Mouse (Mus musculus) lung, postnatal 14 days (tissue): ENCODE data around the gene Slc22a23.

Experiments used
- DNase-seq: peaks from one replicate; pipeline ENCODE4 v3.0.0; 2021

Gene Slc22a23

DNA sequence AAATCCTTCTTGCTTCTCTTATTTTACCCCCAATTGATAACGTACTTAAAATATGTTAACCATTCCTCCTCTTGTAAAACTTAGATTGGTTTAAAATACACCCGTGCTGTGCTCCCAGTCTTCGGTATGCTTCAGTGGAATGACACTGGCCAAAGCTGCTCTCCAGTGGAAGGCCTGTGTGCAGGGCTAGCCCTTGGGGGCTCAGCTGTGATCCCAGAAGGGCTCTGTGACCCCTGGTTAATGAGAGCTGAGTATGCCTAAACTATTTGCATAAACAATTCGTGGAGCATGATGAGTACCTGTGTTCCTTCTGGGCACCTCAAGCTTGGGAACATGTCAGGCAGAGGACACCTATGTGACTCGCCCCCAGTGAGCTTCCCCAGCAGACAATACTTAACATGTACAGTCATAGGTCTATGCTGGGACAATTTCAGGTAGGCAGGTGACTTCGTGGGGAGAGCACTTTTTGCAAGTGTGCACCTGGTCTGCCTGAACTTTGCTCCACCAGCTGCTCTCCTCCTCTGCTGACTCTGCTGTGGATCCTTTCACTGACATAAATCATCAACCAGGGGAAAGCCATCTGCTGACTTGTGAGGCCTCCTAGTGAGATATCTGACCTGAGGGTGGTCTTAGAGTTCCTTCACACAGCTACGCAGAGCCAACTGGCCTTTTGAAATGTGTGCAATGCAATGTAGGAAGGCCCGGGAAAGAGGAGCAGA lies 77.9 kb downstream of the Slc22a23 start:
- DNase-seq = no peak

DNA sequence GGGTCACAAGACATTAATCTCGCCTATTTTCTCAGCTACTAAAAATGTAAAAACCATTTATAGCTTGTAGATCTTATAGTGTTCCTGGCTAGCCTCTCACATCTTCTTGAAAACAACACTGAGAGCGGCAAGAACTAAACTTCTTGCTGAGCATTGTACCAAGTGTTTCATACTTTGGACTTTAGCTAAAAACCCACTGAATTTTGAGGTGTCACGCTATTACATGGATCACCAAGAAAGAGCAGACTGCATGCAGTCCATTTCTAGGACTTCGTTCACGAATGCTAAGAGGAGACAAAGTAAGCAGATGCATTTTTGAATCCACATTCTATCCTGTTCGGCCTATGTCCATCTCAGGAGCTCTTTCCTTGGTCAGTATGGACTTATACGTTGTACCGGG lies 78.9 kb downstream of the Slc22a23 start:
- DNase-seq = no peak

DNA sequence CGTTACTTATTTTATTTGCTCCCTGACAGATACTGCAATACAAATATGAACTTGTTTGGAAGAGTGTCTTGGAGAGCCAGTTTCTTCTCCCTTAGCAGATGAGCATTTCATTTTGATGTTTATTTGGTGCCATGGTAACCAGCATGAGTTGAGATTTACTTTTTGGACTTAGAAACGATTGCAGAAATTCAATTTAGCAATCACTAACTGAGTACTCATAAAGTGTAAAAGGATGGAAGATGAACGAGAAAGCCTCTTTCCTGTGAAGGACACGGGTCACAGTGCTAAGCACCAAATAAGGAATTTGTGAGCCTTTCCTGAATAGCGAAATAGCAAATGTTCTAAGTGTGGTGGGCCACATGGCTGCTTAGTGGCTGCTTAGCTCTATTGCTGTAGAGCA lies 79.4 kb downstream of the Slc22a23 start:
- DNase-seq = no peak

DNA sequence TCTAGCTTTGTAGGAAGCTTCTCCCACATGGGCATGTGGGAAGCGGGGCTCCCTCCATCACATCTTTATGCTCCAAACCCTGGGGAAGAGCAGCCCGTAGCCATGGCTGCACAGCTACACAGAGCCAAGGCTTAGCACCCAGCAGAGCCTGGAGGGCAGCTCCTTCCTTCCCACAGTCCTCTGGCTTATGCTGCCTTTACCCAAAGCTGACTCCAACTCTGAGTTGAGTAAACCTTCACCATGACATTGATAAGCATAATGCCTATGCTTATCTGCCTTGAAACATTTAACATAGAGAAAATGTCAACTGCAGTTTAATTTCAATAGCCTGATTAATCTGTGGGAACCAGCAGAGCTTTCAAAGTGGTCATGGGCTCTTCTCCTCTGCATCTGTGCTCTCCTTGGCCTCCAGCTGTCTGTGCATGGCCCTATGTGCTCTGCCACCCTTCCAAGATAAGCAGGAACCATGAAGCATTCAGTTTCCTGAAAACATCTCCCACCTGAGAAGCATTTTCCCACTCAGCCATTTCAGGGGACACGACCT lies 79.9 kb downstream of the Slc22a23 start:
- no peak for DNase-seq

DNA sequence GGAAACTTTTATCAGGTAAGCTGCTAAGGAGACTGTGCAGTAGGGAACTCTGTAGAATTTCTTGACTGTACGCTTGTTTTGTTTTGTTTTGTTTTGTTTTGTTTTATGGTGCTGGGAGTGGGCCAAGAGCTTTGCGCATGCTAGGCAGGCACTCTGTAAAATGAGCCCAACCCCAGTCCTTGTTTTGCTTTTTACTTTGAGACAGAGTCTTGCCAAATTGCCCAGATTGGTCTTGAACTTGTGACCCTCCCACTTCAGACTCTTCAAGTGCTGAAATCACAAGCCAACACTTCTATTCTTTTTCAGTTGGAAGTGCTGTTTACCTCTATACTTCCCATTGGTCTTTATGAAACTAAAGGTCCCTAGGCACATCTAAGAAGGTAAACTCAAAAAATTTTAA lies 80.5 kb downstream of the Slc22a23 start:
- peak; percentile 41 for DNase-seq

DNA sequence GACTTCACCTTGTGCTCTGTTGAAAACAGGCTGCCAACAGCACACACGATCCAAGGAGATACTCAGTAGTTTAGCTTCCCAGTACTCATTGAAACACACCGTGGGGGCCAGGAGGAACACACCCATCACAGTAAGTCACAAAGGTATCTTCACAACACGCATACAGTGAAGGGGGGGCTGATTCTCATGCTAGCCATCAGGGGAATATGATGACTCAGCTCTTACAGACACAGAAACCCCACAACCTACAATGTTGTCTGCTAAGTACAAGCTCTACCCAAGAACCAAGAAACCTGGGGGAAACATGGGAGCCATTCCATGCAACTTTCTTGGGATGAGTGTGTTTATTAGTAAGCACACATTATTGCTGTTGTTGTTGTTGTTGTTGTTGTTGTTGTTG lies 86.2 kb downstream of the Slc22a23 start:
- no peak for DNase-seq

DNA sequence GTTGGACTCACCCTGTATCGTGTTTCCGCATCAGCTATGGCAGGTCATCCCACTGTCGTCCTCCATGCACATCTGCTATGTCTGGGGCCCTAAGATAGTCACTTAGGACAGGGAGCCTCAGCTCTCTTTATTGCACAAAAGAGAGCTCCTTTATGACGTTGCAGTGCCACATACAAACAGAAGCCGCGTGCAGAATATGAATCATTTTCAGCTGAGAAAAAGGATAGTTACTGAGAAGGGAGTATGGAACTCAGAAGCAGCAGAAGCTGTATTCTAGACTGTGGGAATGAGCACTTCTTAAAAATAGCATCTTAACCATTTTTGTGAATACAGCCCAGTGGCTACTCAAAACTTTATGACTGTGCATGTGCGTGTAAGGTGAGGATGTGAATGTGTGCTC lies 87.8 kb downstream of the Slc22a23 start:
- DNase-seq = no peak

DNA sequence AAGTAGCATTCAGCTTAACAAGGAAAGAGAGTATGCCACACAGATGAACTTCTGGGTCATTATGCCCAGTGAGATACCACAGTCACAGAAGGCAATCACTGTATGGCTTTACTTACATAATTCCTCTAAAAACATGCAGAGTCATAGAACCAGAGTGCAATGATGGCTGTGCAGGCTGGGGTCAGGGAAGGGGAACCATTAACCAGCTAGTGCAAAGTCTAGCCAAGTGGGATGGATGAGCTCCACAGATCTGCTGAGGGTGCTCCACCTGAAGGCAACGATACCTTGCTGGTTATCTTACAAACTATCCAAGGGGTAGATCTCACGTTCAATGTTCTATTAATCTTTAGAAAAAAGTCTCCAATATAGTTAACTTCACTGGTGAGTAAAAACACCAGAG lies 88.3 kb downstream of the Slc22a23 start:
- DNase-seq = no peak

DNA sequence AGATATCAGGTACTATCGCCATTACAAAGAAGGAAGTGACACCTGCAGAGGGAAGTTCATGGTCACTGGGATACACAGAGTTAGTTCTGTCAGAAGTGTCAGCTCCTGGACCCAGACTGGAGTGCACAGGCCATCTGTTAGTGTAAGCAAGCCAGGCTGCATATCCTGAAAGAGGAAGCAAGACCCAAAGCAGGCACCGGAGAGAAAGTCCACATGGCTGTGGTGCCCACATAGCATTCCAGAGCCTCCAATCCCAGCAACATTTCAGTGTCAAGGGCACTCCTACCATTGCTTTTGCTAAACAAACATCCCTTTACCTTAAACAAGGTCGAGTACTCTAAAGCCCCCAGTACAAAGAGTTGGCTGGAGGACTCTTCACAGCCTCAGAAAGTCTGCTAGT lies 89.7 kb downstream of the Slc22a23 start:
- no peak for DNase-seq

DNA sequence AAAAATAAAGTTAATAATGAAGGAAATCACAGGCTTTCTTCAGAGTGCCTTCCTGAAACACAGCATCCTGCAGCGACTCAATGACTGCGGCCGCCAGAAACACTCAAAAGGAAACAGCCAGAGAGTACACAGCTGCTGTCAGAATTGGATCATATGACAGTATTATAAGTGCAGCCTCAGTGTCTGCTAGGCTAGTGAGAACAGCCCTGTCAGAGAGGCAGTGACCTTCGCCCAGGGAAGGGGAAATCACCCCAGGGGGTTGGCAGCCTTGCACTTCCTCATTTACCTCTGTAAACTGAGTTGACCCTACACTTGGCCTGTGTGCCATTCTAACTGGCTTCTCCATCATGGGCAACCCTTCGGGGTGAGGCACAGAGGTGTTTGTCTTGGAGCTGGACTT lies 90.3 kb downstream of the Slc22a23 start:
- DNase-seq = peak; percentile 32

DNA sequence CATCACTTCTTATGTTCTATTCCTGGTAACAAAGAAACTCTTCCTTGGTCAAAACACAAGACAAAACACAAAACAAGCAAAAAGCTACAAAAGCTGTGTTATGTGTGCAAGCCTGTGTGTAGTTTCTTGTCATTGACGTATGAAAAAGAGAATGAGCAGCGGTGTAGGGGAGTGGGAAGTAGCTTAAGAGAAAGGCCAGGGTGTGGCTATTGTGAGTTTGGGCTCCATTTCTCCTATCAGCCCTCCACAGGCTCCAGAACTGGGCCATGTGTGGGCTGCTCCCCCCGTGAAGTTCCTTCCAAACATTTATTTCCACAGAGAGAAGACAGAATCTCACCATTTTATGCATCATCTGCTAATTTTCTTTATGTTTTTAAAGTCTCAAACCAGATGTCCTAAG lies 91.2 kb downstream of the Slc22a23 start:
- no peak for DNase-seq

DNA sequence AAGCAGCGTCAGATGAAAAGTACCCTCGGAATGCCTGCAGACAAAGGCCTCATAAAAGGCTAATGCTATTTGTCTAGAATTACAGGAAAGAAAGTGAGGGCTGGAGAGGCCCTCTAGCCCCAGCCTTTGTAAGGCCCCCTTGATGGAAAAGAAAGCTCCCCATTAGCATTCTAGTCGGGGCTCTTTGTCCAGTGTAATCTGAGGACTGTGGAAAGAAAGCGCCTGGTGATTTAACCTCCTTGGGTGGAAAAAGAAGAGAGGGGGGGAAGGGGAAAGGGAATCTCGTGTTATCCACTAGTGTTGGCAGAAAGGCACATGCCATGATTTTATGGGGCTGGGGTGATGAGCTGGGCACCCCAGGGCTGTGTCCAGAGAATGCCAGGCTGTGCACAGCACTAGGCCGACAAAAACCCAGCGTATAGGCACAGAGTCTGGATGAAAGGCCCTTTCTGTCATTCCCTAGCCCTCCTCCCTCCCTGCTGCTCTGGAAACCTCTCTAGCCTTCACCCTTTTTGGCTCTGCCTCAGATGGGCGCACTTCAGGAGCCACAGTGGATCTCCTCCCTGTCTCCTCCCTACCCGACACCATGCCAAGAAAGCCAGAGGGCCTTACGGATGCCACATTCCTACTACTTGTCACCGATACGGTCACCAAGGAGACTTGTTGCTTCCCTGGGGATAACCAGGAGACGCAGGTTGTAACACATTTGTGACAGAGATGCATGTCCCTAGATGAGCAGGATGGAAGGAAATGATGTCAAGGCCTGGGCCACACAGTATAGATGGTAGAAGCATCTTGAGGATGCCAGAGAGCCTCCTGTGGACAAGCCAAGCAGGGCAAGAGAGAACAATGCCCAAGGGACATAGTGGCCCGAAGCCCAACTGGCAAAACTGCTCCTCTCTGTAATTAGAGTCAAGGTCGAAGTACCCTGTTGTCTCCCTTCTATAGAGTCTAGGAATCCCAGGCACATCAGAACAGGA lies 95.8 kb downstream of the Slc22a23 start:
- DNase-seq = no peak

DNA sequence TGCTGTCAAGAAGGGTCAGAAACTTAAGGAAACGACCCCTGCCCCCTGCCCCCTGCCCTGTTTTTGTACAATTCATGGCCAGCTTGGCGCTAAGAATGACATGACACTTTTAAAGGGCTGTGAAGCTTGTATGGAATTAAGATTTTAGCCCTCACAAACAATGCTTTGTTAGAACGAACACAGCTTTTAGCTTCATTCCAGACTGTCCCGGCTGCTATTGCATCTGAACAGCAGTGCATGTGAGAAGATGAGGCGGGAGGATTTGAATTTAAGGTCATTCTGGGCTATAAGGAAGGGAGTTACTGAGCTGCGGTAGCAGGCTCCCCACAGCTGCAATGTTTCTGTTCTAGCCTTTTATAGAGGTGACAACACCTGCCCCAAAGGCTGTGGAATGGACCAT lies 96.9 kb downstream of the Slc22a23 start:
- DNase-seq = no peak

DNA sequence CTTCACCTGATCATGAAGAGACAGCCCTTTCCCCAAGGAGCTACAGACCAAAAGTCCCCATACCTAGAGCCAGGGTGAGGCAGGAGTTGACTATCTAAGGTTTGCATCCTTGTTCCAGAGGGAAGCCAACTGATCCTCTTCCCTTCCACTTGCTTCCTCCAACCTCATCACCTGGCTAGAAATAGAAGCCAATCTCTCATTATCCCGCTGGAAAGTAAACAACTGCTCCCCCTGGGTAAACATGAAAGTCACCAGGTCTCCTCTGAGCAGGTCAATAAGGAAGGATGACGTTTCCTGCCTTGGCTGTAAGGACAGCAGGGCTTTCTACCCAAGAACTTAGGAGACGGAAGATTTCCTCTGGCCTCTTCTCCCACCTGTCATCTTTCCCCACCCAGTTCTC lies 98.2 kb downstream of the Slc22a23 start:
- DNase-seq = no peak

DNA sequence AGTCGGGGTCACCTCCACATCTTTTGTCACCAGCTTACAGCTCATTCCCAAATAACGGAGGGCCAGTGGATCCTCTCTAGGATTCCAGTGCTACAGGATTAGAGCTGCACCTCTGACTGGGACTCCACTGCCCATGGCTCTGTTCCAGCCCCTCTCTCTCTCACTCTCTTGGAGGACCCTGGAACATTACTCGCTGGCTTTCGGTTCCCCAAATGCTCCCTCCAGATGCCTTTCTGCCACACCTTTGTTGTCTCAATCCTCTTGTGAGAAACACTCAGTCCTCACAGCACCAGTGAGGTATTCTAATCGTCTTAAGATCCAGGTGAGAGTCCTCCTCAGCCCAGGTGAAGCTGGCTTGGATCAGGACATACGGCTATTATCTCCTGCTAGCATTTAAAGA lies 99.8 kb downstream of the Slc22a23 start:
- DNase-seq = peak; percentile 57

DNA sequence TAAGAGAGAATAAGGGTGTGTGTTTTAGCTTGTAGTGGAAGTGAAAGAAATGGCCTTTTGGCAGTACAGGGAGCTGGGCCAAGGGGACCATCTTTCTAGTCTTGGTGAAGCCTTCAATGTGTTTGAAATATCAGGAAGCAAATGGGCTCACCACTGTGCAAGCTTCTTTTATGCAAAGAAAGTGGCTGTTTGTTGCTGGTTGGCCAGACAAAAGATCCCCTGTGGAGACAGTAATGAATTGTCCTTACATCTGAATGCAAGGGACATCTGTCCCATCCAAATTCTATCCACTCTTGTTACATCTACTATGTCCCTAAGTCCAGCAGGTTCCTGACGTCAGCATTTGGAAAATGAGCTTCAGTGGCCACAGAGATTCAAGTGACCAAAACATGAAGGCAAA lies 100.8 kb downstream of the Slc22a23 start:
- DNase-seq = no peak

DNA sequence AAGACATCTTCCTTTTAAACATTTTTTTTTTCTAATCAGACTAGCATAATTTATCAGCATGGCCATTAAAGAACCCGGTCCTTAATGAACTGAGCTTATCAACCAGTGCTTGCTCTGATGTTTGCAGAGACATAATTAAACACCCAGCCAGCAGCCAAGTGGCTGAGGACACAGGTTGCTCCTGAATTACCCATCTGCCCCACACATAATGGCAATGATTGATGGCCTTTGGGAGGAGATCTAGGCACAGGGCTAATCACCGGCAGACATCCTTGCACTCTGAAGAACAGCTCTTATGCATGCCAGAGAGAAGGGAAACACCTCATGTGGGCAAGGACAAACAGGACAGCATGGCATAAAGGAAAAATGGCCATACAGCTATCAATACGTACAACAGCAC lies 102.8 kb downstream of the Slc22a23 start:
- no peak for DNase-seq

DNA sequence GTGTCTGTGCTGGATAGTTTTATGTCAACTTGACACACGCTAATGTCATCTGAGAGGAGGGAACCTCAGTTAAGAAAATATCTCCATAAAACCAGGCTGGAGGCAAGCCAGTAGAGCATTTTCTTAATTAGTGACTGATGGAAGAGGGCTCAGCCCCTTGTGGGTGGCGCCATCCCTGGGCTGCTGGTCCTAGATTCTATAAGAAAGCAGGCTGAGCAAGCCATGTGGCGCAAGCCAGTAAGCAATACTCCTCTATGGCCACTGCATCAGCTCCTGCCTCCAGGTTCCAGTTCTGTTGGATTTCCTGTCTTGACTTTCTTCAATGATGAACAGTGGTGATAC lies 104.9 kb downstream of the Slc22a23 start:
- DNase-seq = no peak

DNA sequence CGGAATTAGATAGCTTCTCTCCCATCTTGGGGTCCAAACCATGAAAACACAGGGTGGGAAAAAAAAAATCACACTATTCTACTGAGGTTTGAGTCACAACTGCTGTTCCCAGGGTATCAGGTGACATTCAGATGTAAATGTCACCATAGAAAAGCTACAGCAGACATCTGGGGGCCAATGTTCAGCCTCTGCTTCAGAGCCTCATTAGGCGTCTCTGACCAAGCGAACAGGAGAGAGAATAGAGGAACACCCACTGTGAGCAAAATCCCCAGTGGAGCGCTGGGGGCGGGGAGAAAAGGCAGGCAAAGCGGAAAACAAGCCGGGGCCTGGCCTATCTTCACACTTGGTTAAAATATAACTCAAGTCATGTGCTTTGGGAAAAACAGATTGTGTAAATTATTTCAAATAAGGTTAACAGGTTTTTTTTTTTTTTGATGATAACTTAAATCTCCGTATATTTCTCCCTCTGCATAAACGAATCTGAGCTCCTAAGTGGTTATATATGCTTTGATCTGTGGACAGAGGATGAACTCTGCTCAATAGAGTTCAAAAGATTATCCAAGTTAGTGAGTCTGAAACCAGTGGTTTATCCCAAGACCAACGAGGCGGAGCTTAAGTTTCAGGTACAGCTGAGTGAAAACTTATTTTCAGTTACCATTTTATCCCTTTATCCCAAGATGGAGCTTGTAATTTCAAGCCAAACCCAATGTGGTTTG lies 105.5 kb downstream of the Slc22a23 start:
- DNase-seq = no peak

DNA sequence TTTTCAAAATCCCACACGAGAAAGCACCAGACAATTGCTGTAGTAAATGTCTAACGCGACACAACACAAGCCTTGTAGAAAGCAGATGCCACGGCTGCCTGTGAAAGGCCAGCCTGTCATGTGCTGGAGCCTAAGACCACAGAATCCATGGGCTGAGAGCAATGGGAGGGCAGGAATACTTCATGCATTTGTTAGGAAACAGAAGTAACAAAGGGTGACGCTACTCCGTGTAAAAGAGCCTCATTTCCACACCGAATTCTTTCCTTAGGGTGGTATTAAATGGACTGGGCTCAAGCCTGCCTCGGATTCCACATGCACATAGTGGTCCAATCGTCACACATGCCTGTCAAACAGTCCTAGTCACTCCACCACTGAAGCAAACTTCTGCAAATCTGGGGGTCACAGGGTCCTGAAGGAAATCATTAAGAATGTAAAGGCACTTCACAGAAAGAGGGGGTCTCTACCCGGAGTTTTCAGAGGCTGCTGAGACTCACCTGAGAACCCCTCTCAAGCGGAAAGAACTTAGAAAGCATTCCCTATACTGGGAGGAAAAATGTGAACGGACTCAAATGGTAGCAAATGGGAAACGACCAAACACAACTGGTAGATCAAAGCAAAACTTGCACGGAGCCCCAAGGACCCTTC lies 106.2 kb downstream of the Slc22a23 start:
- DNase-seq = no peak

DNA sequence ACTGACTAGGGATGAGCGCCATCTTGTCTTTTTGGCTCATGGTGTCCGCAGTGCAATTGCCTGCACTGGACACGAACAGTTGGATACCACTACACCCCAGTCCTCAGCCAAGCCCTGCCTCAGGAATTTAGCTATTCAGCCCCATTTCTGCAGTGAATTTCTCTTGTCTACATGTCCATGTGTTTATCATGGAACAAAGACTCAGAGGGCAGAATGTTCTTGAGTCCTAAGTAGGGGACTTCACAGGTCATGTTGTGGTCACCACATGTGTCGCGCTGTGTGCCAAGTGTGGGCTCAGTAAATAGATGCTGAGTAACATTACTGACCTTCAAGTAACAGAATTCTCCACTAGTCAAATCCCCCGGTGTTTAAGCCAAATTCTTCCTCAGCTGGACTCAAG lies 109.9 kb downstream of the Slc22a23 start:
- DNase-seq = no peak

DNA sequence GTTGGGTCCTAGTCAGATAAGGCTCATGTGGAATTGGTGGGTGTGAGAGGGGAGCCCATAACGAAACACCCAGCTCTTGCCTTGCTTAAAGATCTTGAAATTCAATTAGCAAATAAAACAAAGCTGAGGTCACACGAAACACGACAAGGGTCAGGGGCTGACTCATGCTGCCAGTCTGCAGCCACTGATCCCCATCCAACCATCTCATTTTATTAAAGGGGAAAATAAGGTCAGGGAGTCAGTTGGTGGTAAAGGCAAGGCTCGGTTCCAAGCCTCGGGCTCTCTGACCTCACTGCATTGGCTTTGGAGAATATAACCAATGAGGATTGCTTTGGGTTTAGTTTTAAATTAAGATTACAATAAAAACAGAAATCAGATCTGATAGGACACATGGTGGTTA lies 110.5 kb downstream of the Slc22a23 start:
- no peak for DNase-seq

DNA sequence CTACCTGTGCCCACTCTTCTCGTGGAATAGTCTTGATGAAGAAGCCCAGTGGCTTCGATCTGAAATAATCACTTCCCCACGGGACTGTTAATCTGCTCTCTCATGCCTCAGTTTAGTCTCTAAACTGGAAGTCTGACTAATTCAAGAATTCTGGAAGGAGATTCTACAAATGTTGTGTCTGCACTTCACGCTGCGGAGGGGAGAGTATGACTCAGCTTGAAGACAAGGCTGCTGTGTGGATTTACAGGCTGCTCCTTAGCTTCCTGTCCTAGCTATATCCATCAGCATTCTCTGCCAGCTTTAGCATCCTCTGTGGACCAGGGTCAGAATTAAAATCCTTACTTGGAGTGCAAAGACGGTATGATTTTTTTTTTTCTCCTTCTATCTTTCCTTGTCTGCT lies 112.0 kb downstream of the Slc22a23 start:
- no peak for DNase-seq
